Mouse (Mus musculus): ENCODE data around the gene Hcn2. TPM values are rescaled to one million over a fixed set of nuclear protein-coding genes. Genes with fewer than 3 reads are reported as not detected.

The Hcn2 gene
- polyA plus RNA-seq, 1 experiment from 2014 or later: not detected

GRCm38 (mm10) chr10:79743650-79744365, 27.4 kb downstream of the Hcn2 start:
- no peak for ATAC-seq (ENCODE audit: insufficient read depth, low FRiP score)
- H3K4me2 ChIP-seq (ENCODE audit: low read depth, low read length): no peak overlapping the region
- 90% methylated on average over 15 of the region's 15 CpGs for WGBS
- H3K27me3 ChIP-seq (ENCODE audit: control insufficient read depth, insufficient read depth, low read length): no peaks in the 10 kb centered on the region
- peaks cover 38% of the 10 kb centered on the region for H3K36me3 ChIP-seq (ENCODE audit: control insufficient read depth, insufficient read depth, low read length)
- peaks cover 8% of the 10 kb centered on the region for H3K4me1 ChIP-seq (ENCODE audit: control insufficient read depth, insufficient read depth, low read length)
- no peak overlapping the region for H3K4me3 ChIP-seq (replicated peaks; ENCODE audit: low read length)
- H3K27ac ChIP-seq (ENCODE audit: low read length): no peak overlapping the region
- H3K9me3 ChIP-seq (replicated peaks; ENCODE audit: control insufficient read depth, low read length): peaks cover 23% of the 10 kb centered on the region
- H3K9ac ChIP-seq (ENCODE audit: low read length): no peak overlapping the region

- Histone ChIP-seq H3K27me3 (ENCODE audit: control insufficient read depth, insufficient read depth, low read length) (no peaks in the 10 kb centered on the region), H3K4me2 (ENCODE audit: low read depth, low read length) (peak overlapping the region; percentile 77), H3K4me3 (replicated peaks; ENCODE audit: low read length) (peak overlapping the region; percentile 82), H3K36me3 (ENCODE audit: control insufficient read depth, insufficient read depth, low read length) (peaks cover 22% of the 10 kb centered on the region), H3K9me3 (replicated peaks; ENCODE audit: control insufficient read depth, low read length) (peaks cover 7% of the 10 kb centered on the region; the same call in 1 of the 2 replicates), H3K27ac (ENCODE audit: low read length) (no peak overlapping the region), H3K4me1 (ENCODE audit: control insufficient read depth, insufficient read depth, low read length) (peaks cover 8% of the 10 kb centered on the region), H3K9ac (ENCODE audit: low read length) (peak overlapping the region; percentile 48; the same call in 1 of the 2 replicates)
- WGBS: 90% methylated on average over 3 of the region's 3 CpGs
- ATAC-seq (ENCODE audit: insufficient read depth, low FRiP score): no peak
Observed at GRCm38 (mm10) chr10:79745411-79745810, 29.0 kb downstream of the Hcn2 start.

GRCm38 (mm10) chr10:79745898-79746773, 29.7 kb downstream of the Hcn2 start, which contains the start of gene Polrmt:
Polrmt (minus strand) TSS chr10:79746581.
- Histone ChIP-seq H3K27ac (ENCODE audit: low read length) (0 out of 2 replicates have a peak within 1 kb of the TSS, but pooled peaks have one; percentile 42), H3K4me1 (ENCODE audit: control insufficient read depth, insufficient read depth, low read length) (peaks cover 8% of the 10 kb centered on the region), H3K36me3 (ENCODE audit: control insufficient read depth, insufficient read depth, low read length) (peaks cover 15% of the 10 kb centered on the region), H3K27me3 (ENCODE audit: control insufficient read depth, insufficient read depth, low read length) (no peaks in the 10 kb centered on the region), H3K4me2 (ENCODE audit: low read depth, low read length) (peak within 1 kb of the TSS; percentile 77), H3K4me3 (replicated peaks; ENCODE audit: low read length) (peak within 1 kb of the TSS; percentile 82), H3K9me3 (replicated peaks; ENCODE audit: control insufficient read depth, low read length) (no peaks in the 10 kb centered on the region), H3K9ac (ENCODE audit: low read length) (peak within 1 kb of the TSS; percentile 87)
- 3% methylated on average over 38 of the region's 38 CpGs for WGBS
- peak; percentile 97 for ATAC-seq (ENCODE audit: insufficient read depth, low FRiP score)

- no peaks in the 10 kb centered on the region for H3K9me3 ChIP-seq (replicated peaks; ENCODE audit: control insufficient read depth, low read length)
- H3K36me3 ChIP-seq (ENCODE audit: control insufficient read depth, insufficient read depth, low read length): peaks cover 9% of the 10 kb centered on the region
- peak overlapping the region; percentile 58 for H3K4me2 ChIP-seq (ENCODE audit: low read depth, low read length)
- ATAC-seq (ENCODE audit: insufficient read depth, low FRiP score): peak; percentile 68
- no peaks in the 10 kb centered on the region for H3K27me3 ChIP-seq (ENCODE audit: control insufficient read depth, insufficient read depth, low read length)
- peaks cover 8% of the 10 kb centered on the region for H3K4me1 ChIP-seq (ENCODE audit: control insufficient read depth, insufficient read depth, low read length)
- 0 out of 2 replicates have a peak overlapping the region, but pooled peaks have one; percentile 42 for H3K27ac ChIP-seq (ENCODE audit: low read length)
- WGBS: 20% methylated on average over 6 of the region's 6 CpGs
- H3K9ac ChIP-seq (ENCODE audit: low read length): peak overlapping the region; percentile 66
- H3K4me3 ChIP-seq (replicated peaks; ENCODE audit: low read length): peak overlapping the region; percentile 82
Observed at GRCm38 (mm10) chr10:79746774-79747151, 30.3 kb downstream of the Hcn2 start.

- Histone ChIP-seq H3K27ac (ENCODE audit: low read length) (no peak overlapping the region), H3K4me2 (ENCODE audit: low read depth, low read length) (no peak overlapping the region), H3K9ac (ENCODE audit: low read length) (no peak overlapping the region), H3K4me1 (ENCODE audit: control insufficient read depth, insufficient read depth, low read length) (peaks cover 8% of the 10 kb centered on the region), H3K36me3 (ENCODE audit: control insufficient read depth, insufficient read depth, low read length) (0 out of 2 replicates have a peak, but pooled peaks cover 5% of the 10 kb centered on the region), H3K4me3 (replicated peaks; ENCODE audit: low read length) (no peak overlapping the region), H3K9me3 (replicated peaks; ENCODE audit: control insufficient read depth, low read length) (no peaks in the 10 kb centered on the region), H3K27me3 (ENCODE audit: control insufficient read depth, insufficient read depth, low read length) (no peaks in the 10 kb centered on the region)
- no peak for ATAC-seq (ENCODE audit: insufficient read depth, low FRiP score)
- WGBS: 82% methylated on average over 6 of the region's 6 CpGs
Observed at GRCm38 (mm10) chr10:79748496-79748895, 32.1 kb downstream of the Hcn2 start.

- Histone ChIP-seq H3K27ac (ENCODE audit: low read length) (no peak within 1 kb of the TSS), H3K4me3 (replicated peaks; ENCODE audit: low read length) (peak within 1 kb of the TSS; percentile 29), H3K27me3 (ENCODE audit: control insufficient read depth, insufficient read depth, low read length) (no peaks in the 10 kb centered on the region), H3K4me1 (ENCODE audit: control insufficient read depth, insufficient read depth, low read length) (peaks cover 2% of the 10 kb centered on the region; the same call in 1 of the 2 replicates), H3K9me3 (replicated peaks; ENCODE audit: control insufficient read depth, low read length) (no peaks in the 10 kb centered on the region), H3K9ac (ENCODE audit: low read length) (peak within 1 kb of the TSS; percentile 48; the same call in 1 of the 2 replicates), H3K36me3 (ENCODE audit: control insufficient read depth, insufficient read depth, low read length) (peaks cover 18% of the 10 kb centered on the region), H3K4me2 (ENCODE audit: low read depth, low read length) (peak within 1 kb of the TSS; percentile 65)
- WGBS: 3% methylated on average over 36 of the region's 36 CpGs
- ATAC-seq (ENCODE audit: insufficient read depth, low FRiP score): peak; percentile 84
Observed at GRCm38 (mm10) chr10:79754856-79755516, 38.6 kb downstream of the Hcn2 start, which contains the start of gene Fgf22. Fgf22 (plus strand) TSS chr10:79755076.

GRCm38 (mm10) chr10:79755854-79756253, 39.4 kb downstream of the Hcn2 start:
- H3K9ac ChIP-seq (ENCODE audit: low read length): no peak overlapping the region

GRCm38 (mm10) chr10:79756660-79757059, 40.2 kb downstream of the Hcn2 start:
- no peak for ATAC-seq (ENCODE audit: insufficient read depth, low FRiP score)
- Histone ChIP-seq H3K9ac (ENCODE audit: low read length) (no peak overlapping the region), H3K4me1 (ENCODE audit: control insufficient read depth, insufficient read depth, low read length) (peaks cover 2% of the 10 kb centered on the region; the same call in 1 of the 2 replicates), H3K9me3 (replicated peaks; ENCODE audit: control insufficient read depth, low read length) (no peaks in the 10 kb centered on the region), H3K27me3 (ENCODE audit: control insufficient read depth, insufficient read depth, low read length) (no peaks in the 10 kb centered on the region), H3K36me3 (ENCODE audit: control insufficient read depth, insufficient read depth, low read length) (peaks cover 30% of the 10 kb centered on the region), H3K4me3 (replicated peaks; ENCODE audit: low read length) (no peak overlapping the region), H3K27ac (ENCODE audit: low read length) (no peak overlapping the region), H3K4me2 (ENCODE audit: low read depth, low read length) (no peak overlapping the region)
- whole genome bisulfite sequencing: 88% methylated on average over 24 of the region's 24 CpGs

More at GRCm38 (mm10) chr10:79755854-79756253, 39.4 kb downstream of the Hcn2 start:
- no peak for ATAC-seq (ENCODE audit: insufficient read depth, low FRiP score)
- no peaks in the 10 kb centered on the region for H3K9me3 ChIP-seq (replicated peaks; ENCODE audit: control insufficient read depth, low read length)
- no peak overlapping the region for H3K4me3 ChIP-seq (replicated peaks; ENCODE audit: low read length)
- H3K27me3 ChIP-seq (ENCODE audit: control insufficient read depth, insufficient read depth, low read length): no peaks in the 10 kb centered on the region
- H3K4me2 ChIP-seq (ENCODE audit: low read depth, low read length): no peak overlapping the region
- H3K36me3 ChIP-seq (ENCODE audit: control insufficient read depth, insufficient read depth, low read length): peaks cover 23% of the 10 kb centered on the region
- peaks cover 2% of the 10 kb centered on the region; the same call in 1 of the 2 replicates for H3K4me1 ChIP-seq (ENCODE audit: control insufficient read depth, insufficient read depth, low read length)
- H3K27ac ChIP-seq (ENCODE audit: low read length): no peak overlapping the region
- WGBS: 74% methylated on average over 3 of the region's 3 CpGs

Measured in stomach, embryonic 16.5 days (tissue).